Mouse (Mus musculus) neural tube, embryonic 15.5 days (tissue): ENCODE results near the gene Atp4a. TPM values are rescaled to one million over a fixed set of nuclear protein-coding genes. Genes with fewer than 3 reads are reported as not detected.
A peak's percentile ranks its signal among the peaks of the same experiment; 100 is the strongest.

Experiments used
- ATAC-seq: fragments of 200-750 bp; cut with Nextera tagmentation; 2 replicates; pipeline ENCODE4 v1.8.0; 2017; ENCODE audit warnings: mild to moderate bottlenecking, moderate TSS enrichment, moderate library complexity; ENCODE audit not compliant: low FRiP score
- H3K27ac ChIP-seq: fragments of 300-500 bp; sonication (generic); replicated peaks from 2 replicates; pipeline ENCODE4 v1.5.1; 2015; ENCODE audit warnings: mild to moderate bottlenecking, inconsistent platforms
- H3K27me3 ChIP-seq: fragments of 300-500 bp; sonication (generic); replicated peaks from 2 replicates; pipeline ENCODE4 v1.6.1; 2015; ENCODE audit warnings: inconsistent platforms
- H3K36me3 ChIP-seq: fragments of 300-500 bp; sonication (generic); 2 replicates; pipeline ENCODE4 v1.6.1; 2015; ENCODE audit warnings: inconsistent platforms
- H3K4me1 ChIP-seq: fragments of 300-500 bp; sonication (generic); 2 replicates; pipeline ENCODE4 v1.6.1; 2015; ENCODE audit warnings: inconsistent platforms
- H3K4me2 ChIP-seq: fragments of 300-500 bp; sonication (generic); 2 replicates; pipeline ENCODE4 v1.6.1; 2015; ENCODE audit warnings: inconsistent platforms, mild to moderate bottlenecking, moderate library complexity
- H3K4me3 ChIP-seq: fragments of 300-500 bp; sonication (generic); replicated peaks from 2 replicates; pipeline ENCODE4 v1.5.1; 2015; ENCODE audit warnings: mild to moderate bottlenecking, inconsistent platforms
- H3K9ac ChIP-seq: fragments of 300-500 bp; sonication (generic); replicated peaks from 2 replicates; pipeline ENCODE4 v1.6.1; 2015; ENCODE audit warnings: mild to moderate bottlenecking, inconsistent platforms
- H3K9me3 ChIP-seq: fragments of 300-500 bp; sonication (generic); replicated peaks from 2 replicates; pipeline ENCODE4 v1.6.1; 2016; ENCODE audit warnings: inconsistent platforms
- WGBS: fragments of 180-500 bp; shearing (Covaris S2); methylation state at CpG from one replicate; pipeline ENCODE4 v1.1.7; 2015; ENCODE audit warnings: mixed read lengths; 5-methylcytosine and 5-hydroxymethylcytosine counted together
- polyA plus RNA-seq: library from polyadenylated mRNA; unstranded; fragments of >200 nt; fragmentation: Nextera tagmentation; extraction: Ambion mirVana; gene quantifications from 2 replicates; pipeline ENCODE4 v1.2.1, GENCODE M21; 2015

The Atp4a gene
- polyA plus RNA-seq, 1 experiment from 2014 or later, result 3.2 TPM

- Histone ChIP-seq H3K27me3 (no peaks in the 10 kb centered on the region; the same call in 1 of the 2 replicates), H3K4me3 (no peak overlapping the region), H3K9ac (no peak overlapping the region), H3K27ac (no peak overlapping the region), H3K4me2 (no peak overlapping the region), H3K4me1 (no peaks in the 10 kb centered on the region), H3K9me3 (no peaks in the 10 kb centered on the region), H3K36me3 (no peaks in the 10 kb centered on the region)
- no peak for ATAC-seq
- WGBS, result 82% methylated on average over 8 of the region's 8 CpGs
These were observed 5.7 kb upstream of the Atp4a start for GRCm38 (mm10) chr7:30706214-30706882.

- H3K27me3 ChIP-seq, result peaks cover 4% of the 10 kb centered on the region; the same call in 1 of the 2 replicates
- H3K9ac ChIP-seq, result no peak overlapping the region
- H3K27ac ChIP-seq, result no peak overlapping the region
- H3K9me3 ChIP-seq, result no peaks in the 10 kb centered on the region
- no peak for ATAC-seq
- no peak overlapping the region for H3K4me3 ChIP-seq
- 100% methylated on average over 1 of the region's 1 CpGs for WGBS
- H3K36me3 ChIP-seq, result no peaks in the 10 kb centered on the region
- H3K4me1 ChIP-seq, result no peaks in the 10 kb centered on the region
- no peak overlapping the region for H3K4me2 ChIP-seq
These were observed 4.6 kb upstream of the Atp4a start for GRCm38 (mm10) chr7:30707441-30707840.

- peaks cover 12% of the 10 kb centered on the region for H3K4me1 ChIP-seq
- peak overlapping the region; percentile 40; the same call in 1 of the 2 replicates for H3K9ac ChIP-seq
- peak overlapping the region; percentile 40 for H3K4me3 ChIP-seq
- H3K27me3 ChIP-seq, result peaks cover 43% of the 10 kb centered on the region
- peak overlapping the region; percentile 67 for H3K4me2 ChIP-seq
- peak; percentile 95 for ATAC-seq
- no peaks in the 10 kb centered on the region for H3K9me3 ChIP-seq
- no peak overlapping the region for H3K27ac ChIP-seq
- 2% methylated on average over 43 of the region's 43 CpGs for WGBS
- H3K36me3 ChIP-seq, result no peaks in the 10 kb centered on the region
These were observed 5.2 kb downstream of the Atp4a start for GRCm38 (mm10) chr7:30717006-30717715.

- Histone ChIP-seq H3K4me3 (peak overlapping the region; percentile 40), H3K4me2 (peak overlapping the region; percentile 67), H3K4me1 (peaks cover 12% of the 10 kb centered on the region), H3K9ac (peak overlapping the region; percentile 40), H3K36me3 (no peaks in the 10 kb centered on the region), H3K9me3 (no peaks in the 10 kb centered on the region), H3K27me3 (peaks cover 43% of the 10 kb centered on the region), H3K27ac (no peak overlapping the region)
- WGBS, result 13% methylated on average over 14 of the region's 14 CpGs
- ATAC-seq, result peak; percentile 67; the same call in 1 of the 2 replicates
These were observed 5.7 kb downstream of the Atp4a start for GRCm38 (mm10) chr7:30717716-30718046.

- Histone ChIP-seq H3K9me3 (no peaks in the 10 kb centered on the region), H3K9ac (no peak overlapping the region), H3K27ac (no peak overlapping the region), H3K27me3 (peaks cover 38% of the 10 kb centered on the region), H3K36me3 (no peaks in the 10 kb centered on the region), H3K4me3 (no peak overlapping the region), H3K4me2 (no peak overlapping the region), H3K4me1 (peaks cover 12% of the 10 kb centered on the region)
- no peak for ATAC-seq
- 91% methylated on average over 5 of the region's 5 CpGs for WGBS
These were observed 7.7 kb downstream of the Atp4a start for GRCm38 (mm10) chr7:30719669-30720068.

GRCm38 (mm10) chr7:30721286-30721685 lies 9.3 kb downstream of the Atp4a start:
- Histone ChIP-seq H3K36me3 (no peaks in the 10 kb centered on the region), H3K4me1 (peaks cover 12% of the 10 kb centered on the region), H3K9ac (no peak overlapping the region), H3K27ac (no peak overlapping the region), H3K27me3 (peaks cover 22% of the 10 kb centered on the region), H3K4me3 (no peak overlapping the region), H3K4me2 (no peak overlapping the region), H3K9me3 (no peaks in the 10 kb centered on the region)
- ATAC-seq, result no peak
- 47% methylated on average over 7 of the region's 7 CpGs for WGBS

- Histone ChIP-seq H3K27me3 (0 out of 2 replicates have a peak, but pooled peaks cover 5% of the 10 kb centered on the region), H3K36me3 (peaks cover 14% of the 10 kb centered on the region), H3K27ac (no peak overlapping the region), H3K9me3 (no peaks in the 10 kb centered on the region), H3K9ac (no peak overlapping the region), H3K4me2 (no peak overlapping the region), H3K4me3 (no peak overlapping the region), H3K4me1 (peaks cover 9% of the 10 kb centered on the region)
- WGBS, result 73% methylated on average over 6 of the region's 6 CpGs
- ATAC-seq, result no peak
These were observed 11.4 kb downstream of the Atp4a start for GRCm38 (mm10) chr7:30723274-30723953.

- no peak for ATAC-seq
- Histone ChIP-seq H3K36me3 (peaks cover 26% of the 10 kb centered on the region), H3K27ac (peak overlapping the region; percentile 92; the same call in 1 of the 2 replicates), H3K4me1 (peaks cover 31% of the 10 kb centered on the region), H3K27me3 (no peaks in the 10 kb centered on the region), H3K9ac (peak overlapping the region; percentile 91), H3K9me3 (no peaks in the 10 kb centered on the region), H3K4me2 (peak overlapping the region; percentile 66), H3K4me3 (peak overlapping the region; percentile 75)
- WGBS, result 92% methylated on average over 6 of the region's 6 CpGs
These were observed 16.2 kb downstream of the Atp4a start for GRCm38 (mm10) chr7:30728214-30728613.

GRCm38 (mm10) chr7:30728739-30729395 lies 16.9 kb downstream of the Atp4a start:
- 7% methylated on average over 26 of the region's 26 CpGs for WGBS
- no peaks in the 10 kb centered on the region for H3K27me3 ChIP-seq
- no peaks in the 10 kb centered on the region for H3K9me3 ChIP-seq
- H3K9ac ChIP-seq, result peak overlapping the region; percentile 91
- H3K4me3 ChIP-seq, result peak overlapping the region; percentile 75
- H3K4me2 ChIP-seq, result peak overlapping the region; percentile 66
- peak; percentile 56 for ATAC-seq
- peak overlapping the region; percentile 92 for H3K27ac ChIP-seq
- H3K4me1 ChIP-seq, result peaks cover 31% of the 10 kb centered on the region
- H3K36me3 ChIP-seq, result peaks cover 30% of the 10 kb centered on the region

GRCm38 (mm10) chr7:30729396-30730063 lies 17.5 kb downstream of the Atp4a start, which contains the start of gene Tmem147:
Tmem147 (minus strand) TSS chr7:30729540.
- no peaks in the 10 kb centered on the region for H3K27me3 ChIP-seq
- peak within 1 kb of the TSS; percentile 91 for H3K9ac ChIP-seq
- H3K4me2 ChIP-seq, result peak within 1 kb of the TSS; percentile 66
- H3K27ac ChIP-seq, result peak within 1 kb of the TSS; percentile 92
- WGBS, result under 1% methylated on average over 59 of the region's 60 CpGs
- peaks cover 33% of the 10 kb centered on the region for H3K36me3 ChIP-seq
- peaks cover 31% of the 10 kb centered on the region for H3K4me1 ChIP-seq
- peak within 1 kb of the TSS; percentile 75 for H3K4me3 ChIP-seq
- H3K9me3 ChIP-seq, result no peaks in the 10 kb centered on the region
- peak; percentile 96 for ATAC-seq
